Mouse (Mus musculus): ENCODE results near the gene Polk. TPM values are rescaled to one million over a fixed set of nuclear protein-coding genes. Genes with fewer than 3 reads are reported as not detected.

The Polk gene
- polyA plus RNA-seq, 1 experiment = 0.30 TPM

DNA sequence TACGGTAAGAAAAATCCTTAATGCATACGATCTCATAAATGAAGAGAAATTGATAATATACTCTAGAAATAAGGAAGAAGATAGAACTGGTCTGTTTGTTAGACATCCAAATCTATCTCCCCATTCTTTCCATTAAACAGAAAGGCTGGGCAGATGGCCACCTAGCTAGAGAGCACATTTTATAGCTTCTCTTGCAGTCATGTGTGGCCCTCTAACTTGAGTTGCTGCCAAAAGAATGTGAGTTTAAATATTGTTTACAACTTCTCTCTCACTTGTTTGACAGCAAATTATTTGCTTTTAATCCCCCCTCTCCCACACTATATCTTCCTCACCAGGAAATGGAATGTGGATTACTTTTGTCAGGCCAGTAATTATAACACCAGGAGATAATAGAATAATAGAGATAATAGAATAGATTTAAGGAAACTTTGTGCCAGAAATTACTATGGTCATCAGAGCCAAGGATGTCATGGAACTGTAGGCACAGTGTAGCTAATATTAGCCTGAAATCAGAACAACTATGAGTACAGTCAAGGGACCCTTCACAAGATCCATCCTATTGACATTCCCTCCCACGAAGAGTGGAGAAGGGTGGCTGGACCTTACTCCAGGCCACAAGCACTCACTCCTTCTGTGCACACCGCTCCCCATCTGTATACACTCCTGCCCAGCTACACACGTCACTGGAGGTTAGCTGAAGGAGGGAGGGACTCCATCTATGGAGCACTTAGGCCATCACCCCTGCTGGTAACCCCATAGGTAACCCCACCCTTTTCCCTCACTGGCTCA lies 28.0 kb downstream of the Polk start:
- peaks cover 4% of the 10 kb centered on the region for H3K36me3 ChIP-seq (ENCODE audit: control insufficient read depth, insufficient read depth, low read length)
- H3K4me1 ChIP-seq (ENCODE audit: control insufficient read depth, insufficient read depth, insufficient read length, low read length) = 0 out of 2 replicates have a peak, but pooled peaks cover 4% of the 10 kb centered on the region
- TF ChIP-seq CTCF (IDR thresholded peaks at IDR 0.05; ENCODE audit: extremely low read depth, insufficient read length, insufficient replicate concordance, low read depth, low read length) (no peak), POLR2A (IDR thresholded peaks at IDR 0.05; ENCODE audit: low read depth, low read length) (no peak)
- WGBS = 83% methylated on average over 5 of the region's 5 CpGs
- H3K4me3 ChIP-seq (ENCODE audit: low read depth, low read length) = no peak overlapping the region
- H3K27me3 ChIP-seq (ENCODE audit: control insufficient read depth, insufficient read depth, low read length) = no peaks in the 10 kb centered on the region
- H3K27ac ChIP-seq (ENCODE audit: insufficient read depth, low read depth, low read length) = no peak overlapping the region

- no peak overlapping the region for H3K4me3 ChIP-seq (ENCODE audit: low read depth, low read length)
- H3K27ac ChIP-seq (ENCODE audit: insufficient read depth, low read depth, low read length) = no peak overlapping the region
- 0 out of 2 replicates have a peak, but pooled peaks cover 4% of the 10 kb centered on the region for H3K4me1 ChIP-seq (ENCODE audit: control insufficient read depth, insufficient read depth, insufficient read length, low read length)
- WGBS = 71% methylated on average over 5 of the region's 5 CpGs
- H3K36me3 ChIP-seq (ENCODE audit: control insufficient read depth, insufficient read depth, low read length) = peaks cover 4% of the 10 kb centered on the region
- H3K27me3 ChIP-seq (ENCODE audit: control insufficient read depth, insufficient read depth, low read length) = no peaks in the 10 kb centered on the region
- TF ChIP-seq POLR2A (IDR thresholded peaks at IDR 0.05; ENCODE audit: low read depth, low read length) = no peak
- no peak for TF ChIP-seq CTCF (IDR thresholded peaks at IDR 0.05; ENCODE audit: extremely low read depth, insufficient read length, insufficient replicate concordance, low read depth, low read length)
Observed at GRCm38 (mm10) chr13:96511893-96512292, 30.5 kb downstream of the Polk start.

DNA sequence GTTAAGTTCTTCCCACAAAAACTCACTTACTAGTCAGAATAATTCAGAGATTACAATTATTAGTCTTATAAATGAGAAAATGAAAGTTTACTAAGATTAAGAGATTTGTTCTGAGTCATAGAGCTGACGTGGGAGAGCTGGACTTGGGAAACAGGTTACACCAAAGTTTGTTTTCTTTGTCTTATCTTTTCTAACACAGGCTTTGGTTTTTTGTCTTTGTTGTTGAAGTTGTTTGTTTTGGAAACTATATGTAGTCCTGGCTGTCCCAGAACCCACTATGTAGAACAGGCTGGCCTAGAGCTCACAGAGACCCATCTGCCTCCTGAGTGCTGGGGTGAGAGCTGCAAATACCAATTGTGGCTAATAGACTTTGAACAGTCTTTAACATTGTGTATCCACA lies 31.1 kb downstream of the Polk start:
- Histone ChIP-seq H3K4me3 (ENCODE audit: low read depth, low read length) (no peak overlapping the region), H3K4me1 (ENCODE audit: control insufficient read depth, insufficient read depth, insufficient read length, low read length) (0 out of 2 replicates have a peak, but pooled peaks cover 4% of the 10 kb centered on the region), H3K27ac (ENCODE audit: insufficient read depth, low read depth, low read length) (no peak overlapping the region), H3K27me3 (ENCODE audit: control insufficient read depth, insufficient read depth, low read length) (no peaks in the 10 kb centered on the region), H3K36me3 (ENCODE audit: control insufficient read depth, insufficient read depth, low read length) (peaks cover 4% of the 10 kb centered on the region)
- 44% methylated on average over 1 of the region's 1 CpGs for WGBS
- no peak for TF ChIP-seq CTCF (IDR thresholded peaks at IDR 0.05; ENCODE audit: extremely low read depth, insufficient read length, insufficient replicate concordance, low read depth, low read length)
- no peak for TF ChIP-seq POLR2A (IDR thresholded peaks at IDR 0.05; ENCODE audit: low read depth, low read length)

DNA sequence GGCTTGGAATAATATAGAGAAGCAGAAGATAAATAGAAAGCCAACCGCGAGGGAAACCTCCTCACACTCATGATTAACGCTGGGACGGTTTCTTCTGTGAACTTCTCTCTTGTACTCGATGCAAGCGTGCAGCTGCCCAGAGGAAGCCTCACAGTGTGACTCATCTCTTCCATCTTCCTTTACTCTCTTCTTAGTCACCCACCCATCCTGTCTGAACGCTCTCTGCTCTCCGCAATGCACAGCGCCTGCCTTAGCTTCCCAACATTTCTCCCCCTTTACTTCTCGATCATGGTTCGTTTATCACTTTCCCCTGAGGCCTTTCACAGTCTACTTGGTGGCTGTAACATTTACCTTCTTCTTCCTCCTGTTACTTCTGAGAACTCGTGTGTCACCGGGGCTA lies 31.7 kb downstream of the Polk start:
- H3K27ac ChIP-seq (ENCODE audit: insufficient read depth, low read depth, low read length) = peak overlapping the region; percentile 54; the same call in 1 of the 2 replicates
- TF ChIP-seq CTCF (IDR thresholded peaks at IDR 0.05; ENCODE audit: extremely low read depth, insufficient read length, insufficient replicate concordance, low read depth, low read length) = no peak
- TF ChIP-seq POLR2A (IDR thresholded peaks at IDR 0.05; ENCODE audit: low read depth, low read length) = no peak

GRCm38 (mm10) chr13:96507541-96507940 lies 34.8 kb downstream of the Polk start:
- Histone ChIP-seq H3K36me3 (ENCODE audit: control insufficient read depth, insufficient read depth, low read length) (no peaks in the 10 kb centered on the region), H3K27me3 (ENCODE audit: control insufficient read depth, insufficient read depth, low read length) (no peaks in the 10 kb centered on the region), H3K4me1 (ENCODE audit: control insufficient read depth, insufficient read depth, insufficient read length, low read length) (0 out of 2 replicates have a peak, but pooled peaks cover 4% of the 10 kb centered on the region), H3K27ac (ENCODE audit: insufficient read depth, low read depth, low read length) (no peak overlapping the region), H3K4me3 (ENCODE audit: low read depth, low read length) (no peak overlapping the region)
- TF ChIP-seq POLR2A (IDR thresholded peaks at IDR 0.05; ENCODE audit: low read depth, low read length) (no peak), CTCF (IDR thresholded peaks at IDR 0.05; ENCODE audit: extremely low read depth, insufficient read length, insufficient replicate concordance, low read depth, low read length) (no peak)
- WGBS = 85% methylated on average over 4 of the region's 4 CpGs

More for the DNA sequence above, 31.7 kb downstream of the Polk start:
- peaks cover 3% of the 10 kb centered on the region for H3K36me3 ChIP-seq (ENCODE audit: control insufficient read depth, insufficient read depth, low read length)
- 70% methylated on average over 13 of the region's 13 CpGs for WGBS
- H3K4me3 ChIP-seq (ENCODE audit: low read depth, low read length) = no peak overlapping the region
- H3K4me1 ChIP-seq (ENCODE audit: control insufficient read depth, insufficient read depth, insufficient read length, low read length) = 0 out of 2 replicates have a peak, but pooled peaks cover 4% of the 10 kb centered on the region
- H3K27me3 ChIP-seq (ENCODE audit: control insufficient read depth, insufficient read depth, low read length) = no peaks in the 10 kb centered on the region

- 68% methylated on average over 6 of the region's 6 CpGs for WGBS
- TF ChIP-seq POLR2A (IDR thresholded peaks at IDR 0.05; ENCODE audit: low read depth, low read length) (no peak), CTCF (IDR thresholded peaks at IDR 0.05; ENCODE audit: extremely low read depth, insufficient read length, insufficient replicate concordance, low read depth, low read length) (no peak)
- H3K4me1 ChIP-seq (ENCODE audit: control insufficient read depth, insufficient read depth, insufficient read length, low read length) = 0 out of 2 replicates have a peak, but pooled peaks cover 4% of the 10 kb centered on the region
Observed at GRCm38 (mm10) chr13:96506313-96506712, 36.1 kb downstream of the Polk start.

DNA sequence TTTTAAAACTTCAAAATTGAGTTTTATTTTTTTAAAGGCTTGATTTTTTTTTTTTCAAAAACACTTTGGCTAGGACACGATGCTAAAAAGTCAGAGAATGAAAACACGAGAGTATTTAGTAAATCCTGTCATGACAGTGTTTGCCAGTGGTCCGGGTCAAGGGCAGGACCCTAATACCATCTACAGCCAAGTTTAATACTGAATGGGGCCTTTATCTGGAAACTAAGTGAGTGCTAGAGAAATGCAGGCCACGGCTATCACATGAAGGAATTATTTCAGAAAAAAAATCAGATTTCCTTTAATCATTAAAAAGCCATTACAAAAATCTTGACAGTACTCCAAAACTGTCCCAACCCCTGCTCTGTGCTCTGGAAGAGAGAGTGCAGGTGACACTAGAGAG lies 36.7 kb downstream of the Polk start:
- peaks cover 3% of the 10 kb centered on the region for H3K36me3 ChIP-seq (ENCODE audit: control insufficient read depth, insufficient read depth, low read length)
- H3K4me3 ChIP-seq (ENCODE audit: low read depth, low read length) = no peak overlapping the region
- WGBS = 84% methylated on average over 4 of the region's 4 CpGs
- no peak for TF ChIP-seq CTCF (IDR thresholded peaks at IDR 0.05; ENCODE audit: extremely low read depth, insufficient read length, insufficient replicate concordance, low read depth, low read length)
- TF ChIP-seq POLR2A (IDR thresholded peaks at IDR 0.05; ENCODE audit: low read depth, low read length) = no peak
- 0 out of 2 replicates have a peak, but pooled peaks cover 4% of the 10 kb centered on the region for H3K4me1 ChIP-seq (ENCODE audit: control insufficient read depth, insufficient read depth, insufficient read length, low read length)
- H3K27ac ChIP-seq (ENCODE audit: insufficient read depth, low read depth, low read length) = no peak overlapping the region
- H3K27me3 ChIP-seq (ENCODE audit: control insufficient read depth, insufficient read depth, low read length) = no peaks in the 10 kb centered on the region

More at GRCm38 (mm10) chr13:96506313-96506712, 36.1 kb downstream of the Polk start:
- no peaks in the 10 kb centered on the region for H3K27me3 ChIP-seq (ENCODE audit: control insufficient read depth, insufficient read depth, low read length)
- no peak overlapping the region for H3K27ac ChIP-seq (ENCODE audit: insufficient read depth, low read depth, low read length)
- peaks cover 1% of the 10 kb centered on the region; the same call in 1 of the 2 replicates for H3K36me3 ChIP-seq (ENCODE audit: control insufficient read depth, insufficient read depth, low read length)
- no peak overlapping the region for H3K4me3 ChIP-seq (ENCODE audit: low read depth, low read length)

All from small intestine, adult 2 months (tissue).